In the genomic region with DNA sequence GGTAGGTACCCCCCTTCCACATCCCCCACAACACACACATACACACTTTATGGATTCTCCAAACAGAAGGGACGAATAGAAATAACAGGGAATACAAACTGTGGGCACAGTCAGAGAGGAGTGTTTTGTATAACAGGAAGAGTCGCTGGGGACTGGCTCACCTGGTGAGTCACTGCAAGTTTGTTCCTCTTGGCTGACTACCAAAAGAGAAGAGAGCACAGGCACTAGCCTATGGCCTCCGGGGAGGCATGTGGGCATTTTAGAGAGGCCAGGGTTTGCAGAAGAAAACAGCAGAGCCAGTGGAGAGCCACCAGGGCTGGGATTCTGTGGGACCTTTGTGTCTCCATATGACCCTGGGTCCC, we compare ENCODE assay signal across 11 mouse cellular contexts. TPM values are rescaled to one million over a fixed set of nuclear protein-coding genes. Genes with fewer than 3 reads are reported as not detected.
DNase-seq lines count a peak whose midpoint lies in the region; ATAC-seq and TF ChIP-seq lines count a peak whose summit lies in the region.
"Had no signal": no experiment of that assay in that cellular context is flagged by ENCODE, and none has a peak within 500 bp of the region (broad histone marks: within the 10 kb centered on the region; RNA-seq: fewer than 3 reads in every experiment).

No protein-coding gene starts in this region.

- no peak for DNase-seq in Patski (ENCODE audit: low read depth, low spot score)
- DNase-seq in kidney, postnatal 36 days, result peak; percentile 26 to 56
- no peak for DNase-seq in embryo, embryonic 10.5 days (ENCODE audit: low spot score)
- no peak for DNase-seq in heart, postnatal 10 days

- TF ChIP-seq CTCF in Patski (IDR thresholded peaks at IDR 0.05), result no peak

- no peaks in the 10 kb centered on the region for H3K27me3 ChIP-seq in Patski
- H3K27me3 ChIP-seq in embryonic facial prominence, embryonic 15.5 days, result no peaks in the 10 kb centered on the region
- no peaks in the 10 kb centered on the region for H3K27me3 ChIP-seq in forebrain, embryonic 12.5 days
- H3K27me3 ChIP-seq: heart, embryonic 15.5 days; liver, embryonic 12.5 days; neural tube, embryonic 12.5 days had no signal

- peak; percentile 93 for ATAC-seq in Patski
- ATAC-seq in embryonic facial prominence, embryonic 15.5 days (ENCODE audit: insufficient number of reproducible peaks, low FRiP score, low TSS enrichment, low read depth), result peak; percentile 56
- ATAC-seq in monocyte, adult 5-6 weeks (replicated peaks; ENCODE audit: insufficient number of reproducible peaks, low FRiP score, low TSS enrichment, poor library complexity, severe bottlenecking), result 0 out of 2 replicates have a peak, but pooled peaks have one; percentile 40
- ATAC-seq in forebrain, embryonic 12.5 days (ENCODE audit: low FRiP score), result no peak
- ATAC-seq in CD4-positive, CD25-positive, alpha-beta regulatory T cell, adult 4 months, result no peak
- ATAC-seq: liver, embryonic 12.5 days had no signal

- CTCF ChIA-PET in Patski (lab: Charles Lee), result interaction anchor here (0.9 to 6.3 kb wide), 2 partner anchors 17 to 49 kb away, joined by 3 to 27 read pairs; no protein-coding TSS in a partner anchor

- intact Hi-C loops in heart, postnatal 10 days (cut with DNase I), result no loop called here

- no peaks in the 10 kb centered on the region for H3K36me3 ChIP-seq in embryonic facial prominence, embryonic 15.5 days
- H3K36me3 ChIP-seq in forebrain, embryonic 12.5 days (replicated peaks), result no peaks in the 10 kb centered on the region
- H3K36me3 ChIP-seq: heart, embryonic 15.5 days; liver, embryonic 12.5 days; neural tube, embryonic 12.5 days had no signal

- H3K9me3 ChIP-seq in embryonic facial prominence, embryonic 15.5 days (replicated peaks), result no peaks in the 10 kb centered on the region
- H3K9me3 ChIP-seq in forebrain, embryonic 12.5 days, result no peaks in the 10 kb centered on the region
- H3K9me3 ChIP-seq: heart, embryonic 15.5 days; liver, embryonic 12.5 days; neural tube, embryonic 12.5 days had no signal

- in situ Hi-C loops in Patski (cut with MboI; ENCODE audit: low pct_unique_long_range_greater_than_20kb), result no loop called here

- whole genome bisulfite sequencing in embryonic facial prominence, embryonic 15.5 days, result 50% methylated on average over 3 of the region's 3 CpGs
- 77% methylated on average over 3 of the region's 3 CpGs for WGBS in forebrain, embryonic 12.5 days

- H3K4me2 ChIP-seq in embryonic facial prominence, embryonic 15.5 days (replicated peaks), result no peak overlapping the region
- H3K4me2 ChIP-seq in forebrain, embryonic 12.5 days, result no peak overlapping the region
- H3K4me2 ChIP-seq: heart, embryonic 15.5 days; liver, embryonic 12.5 days; neural tube, embryonic 12.5 days had no signal

- POLR2A ChIA-PET in Patski (lab: Charles Lee), result interaction anchor here (0.6 to 2.9 kb wide), 2 partner anchors 20 to 95 kb away, joined by 3 to 17 read pairs; a partner anchor contains a TSS

- 0 out of 2 replicates have a peak overlapping the region, but pooled peaks have one; percentile 4 for H3K9ac ChIP-seq in embryonic facial prominence, embryonic 15.5 days
- H3K9ac ChIP-seq in forebrain, embryonic 12.5 days, result no peak overlapping the region
- H3K9ac ChIP-seq: heart, embryonic 15.5 days; liver, embryonic 12.5 days; neural tube, embryonic 12.5 days had no signal

- H3K4me3 ChIP-seq in embryonic facial prominence, embryonic 15.5 days (replicated peaks), result no peak overlapping the region
- H3K4me3 ChIP-seq in forebrain, embryonic 12.5 days (replicated peaks), result no peak overlapping the region
- H3K4me3 ChIP-seq: heart, embryonic 15.5 days; liver, embryonic 12.5 days; neural tube, embryonic 12.5 days had no signal

- H3K4me1 ChIP-seq in embryonic facial prominence, embryonic 15.5 days, result peaks cover 35% of the 10 kb centered on the region
- peaks cover 5% of the 10 kb centered on the region; the same call in 1 of the 2 replicates for H3K4me1 ChIP-seq in forebrain, embryonic 12.5 days
- H3K4me1 ChIP-seq: heart, embryonic 15.5 days; liver, embryonic 12.5 days had no signal

- H3K27ac ChIP-seq in embryonic facial prominence, embryonic 15.5 days (replicated peaks), result peak overlapping the region; percentile 91
- no peak overlapping the region for H3K27ac ChIP-seq in forebrain, embryonic 12.5 days
- H3K27ac ChIP-seq: heart, embryonic 15.5 days; liver, embryonic 12.5 days; neural tube, embryonic 12.5 days had no signal

RNA-seq across cellular contexts. Expression of a gene that starts 18.8 kb away (rescaled TPM):
- 98.0 TPM for polyA plus RNA-seq in Patski (2021)
- 141 and 143 TPM in 2 replicates for polyA plus RNA-seq in embryonic facial prominence, embryonic 15.5 days (2015; fragmentation: Nextera tagmentation; extraction: Ambion mirVana)
- 67.3 to 111 TPM (median 88.1 TPM) in 3 replicates for total RNA-seq in monocyte, adult 5-6 weeks (2017)
- polyA plus RNA-seq in forebrain, embryonic 12.5 days (2016; fragmentation: Nextera tagmentation; extraction: Ambion mirVana), result 91.2 and 96.1 TPM in 2 replicates
- 10 to 100 TPM; 35.9 to 42.5 TPM for total RNA-seq in heart, postnatal 10 days (2021)
- polyA plus RNA-seq in CD4-positive, CD25-positive, alpha-beta regulatory T cell, adult 4 months (2017; shearing (Covaris generic)), result 100 to 1,000 TPM; 171 to 233 TPM

RNA-seq across cellular contexts. Expression of a gene that starts 49.1 kb away (rescaled TPM):
- polyA plus RNA-seq in Patski (2021), result 26.3 TPM
- polyA plus RNA-seq in embryonic facial prominence, embryonic 15.5 days (2015; fragmentation: Nextera tagmentation; extraction: Ambion mirVana), result 51.9 and 54.7 TPM in 2 replicates
- total RNA-seq in monocyte, adult 5-6 weeks (2017), result 13.4 to 23.4 TPM (median 15.4 TPM) in 3 replicates
- 68.5 and 71.0 TPM in 2 replicates for polyA plus RNA-seq in forebrain, embryonic 12.5 days (2016; fragmentation: Nextera tagmentation; extraction: Ambion mirVana)
- 10 to 100 TPM; 18.1 to 19.5 TPM for total RNA-seq in heart, postnatal 10 days (2021)
- 10 to 100 TPM; 32.4 to 33.0 TPM for polyA plus RNA-seq in CD4-positive, CD25-positive, alpha-beta regulatory T cell, adult 4 months (2017; shearing (Covaris generic))

Comparison
In these comparisons a context has a peak if more than half of its experiments do, and no peak if none do; other contexts are left out.
1. ATAC-seq: peak in Patski (single experiment), embryonic facial prominence, embryonic 15.5 days (single experiment) and monocyte, adult 5-6 weeks (single experiment); none in forebrain, embryonic 12.5 days (single experiment) and CD4-positive, CD25-positive, alpha-beta regulatory T cell, adult 4 months (single experiment).
2. DNase-seq: peak in kidney, postnatal 36 days (2 of 2); none in Patski (single experiment), embryo, embryonic 10.5 days (single experiment) and heart, postnatal 10 days (0 of 2).